Mouse (Mus musculus) spleen, adult 2 months (tissue): ENCODE measurements around the gene Ammecr1.

Experiments
- CTCF ChIP-seq: fragments of 200-500 bp; IDR thresholded peaks from 2 replicates; pipeline ENCODE4 v1.5.1; 2011; ENCODE audit warnings: mild to moderate bottlenecking, inconsistent platforms; ENCODE audit not compliant: insufficient read depth, insufficient read length, insufficient replicate concordance; ENCODE audit errors: extremely low read depth
- POLR2A ChIP-seq: fragments of 200-500 bp; IDR thresholded peaks from 2 replicates; pipeline ENCODE4 v1.6.1; 2011; ENCODE audit warnings: low read depth, low read length, inconsistent platforms

GRCm38 (mm10) chrX:142827644-142828043, 138.9 kb downstream of the Ammecr1 start:
- TF ChIP-seq POLR2A (no peak), CTCF (no peak)
